In the genomic region with DNA sequence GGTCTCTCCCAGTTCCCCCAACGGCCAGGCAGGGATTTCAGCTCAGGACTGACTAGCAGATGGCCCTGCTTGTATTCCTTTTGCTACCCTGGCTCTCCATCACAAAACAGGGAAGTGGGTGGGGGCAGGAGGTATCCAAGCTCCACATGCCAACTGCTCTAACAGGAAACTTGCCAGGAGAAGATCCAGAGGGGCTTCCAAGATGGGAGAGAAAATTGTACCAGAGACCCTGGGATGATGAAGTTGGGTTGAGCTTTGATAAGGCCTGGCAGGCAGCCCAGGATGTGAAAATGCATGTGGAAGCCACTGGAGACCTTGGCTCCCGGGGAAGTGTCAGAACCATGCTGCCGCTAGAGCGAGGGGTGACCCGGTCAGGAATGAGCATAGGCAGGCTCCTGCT, we compare ENCODE assay signal across 16 mouse cellular contexts. TPM values are rescaled to one million over a fixed set of nuclear protein-coding genes. Genes with fewer than 3 reads are reported as not detected.
DNase-seq lines count a peak whose midpoint lies in the region; ATAC-seq and TF ChIP-seq lines count a peak whose summit lies in the region.
"Had no signal": no experiment of that assay in that cellular context is flagged by ENCODE, and none has a peak within 500 bp of the region (broad histone marks: within the 10 kb centered on the region; RNA-seq: fewer than 3 reads in every experiment).

No protein-coding gene starts in this region.

- no peak for ATAC-seq in kidney, embryonic 14.5 days (ENCODE audit: low FRiP score, low TSS enrichment)
- no peak for ATAC-seq in neural tube, embryonic 13.5 days (ENCODE audit: low read depth)
- ATAC-seq in neural tube, embryonic 15.5 days (ENCODE audit: low FRiP score), result no peak
- no peak for ATAC-seq in limb, embryonic 14.5 days (ENCODE audit: low FRiP score, low read depth)
- no peak for ATAC-seq in lung, postnatal 0 days

- TF ChIP-seq EP300 in lung, postnatal 0 days (IDR thresholded peaks at IDR 0.05), result no peak

- no peak overlapping the region for H3K4me3 ChIP-seq in kidney, embryonic 14.5 days (ENCODE audit: low read length)
- no peak overlapping the region for H3K4me3 ChIP-seq in neural tube, embryonic 13.5 days
- H3K4me3 ChIP-seq in neural tube, embryonic 15.5 days (replicated peaks), result no peak overlapping the region
- no peak overlapping the region for H3K4me3 ChIP-seq in limb, embryonic 14.5 days (replicated peaks; ENCODE audit: low read length)
- H3K4me3 ChIP-seq in lung, postnatal 0 days (ENCODE audit: low read depth, low read length), result no peak overlapping the region
- H3K4me3 ChIP-seq: stomach, embryonic 15.5 days had no signal

- no peak overlapping the region for H3K4me2 ChIP-seq in kidney, embryonic 14.5 days (replicated peaks; ENCODE audit: low read depth, low read length)
- no peak overlapping the region for H3K4me2 ChIP-seq in neural tube, embryonic 13.5 days
- H3K4me2 ChIP-seq in neural tube, embryonic 15.5 days, result no peak overlapping the region
- no peak overlapping the region for H3K4me2 ChIP-seq in limb, embryonic 14.5 days (replicated peaks; ENCODE audit: low read depth, low read length, severe bottlenecking)
- no peak overlapping the region for H3K4me2 ChIP-seq in lung, postnatal 0 days (replicated peaks; ENCODE audit: low read depth, low read length)
- H3K4me2 ChIP-seq: stomach, embryonic 15.5 days had no signal

- TF ChIP-seq POLR2A in limb, embryonic 14.5 days (IDR thresholded peaks at IDR 0.05; ENCODE audit: borderline replicate concordance, extremely low read depth, insufficient read depth, insufficient read length), result no peak

- H3K27ac ChIP-seq in kidney, embryonic 14.5 days (ENCODE audit: low read depth, low read length), result peak overlapping the region; percentile 11; the same call in 1 of the 2 replicates
- H3K27ac ChIP-seq in neural tube, embryonic 13.5 days (replicated peaks), result 0 out of 2 replicates have a peak overlapping the region, but pooled peaks have one; percentile 9
- H3K27ac ChIP-seq in neural tube, embryonic 15.5 days (replicated peaks), result no peak overlapping the region
- 0 out of 2 replicates have a peak overlapping the region, but pooled peaks have one; percentile 2 for H3K27ac ChIP-seq in limb, embryonic 14.5 days (replicated peaks; ENCODE audit: low read depth, low read length)
- no peak overlapping the region for H3K27ac ChIP-seq in lung, postnatal 0 days (ENCODE audit: low read length)
- H3K27ac ChIP-seq: liver, embryonic 14.5 days; macrophage; stomach, embryonic 15.5 days had no signal

- peak; percentile 51 to 54 for DNase-seq in cerebellum, postnatal 14 days
- DNase-seq in cerebellum, adult 9-10 months, result no peak
- DNase-seq in kidney, postnatal 25 days, result no peak
- DNase-seq in limb, embryonic 14.5 days (ENCODE audit: low spot score), result no peak
- DNase-seq in lung, postnatal 0 days (ENCODE audit: low spot score), result no peak
- DNase-seq: cerebellum, postnatal 36 days; kidney, adult 9 months; layer of hippocampus, postnatal 36 days; right cerebral cortex, postnatal 4 days; thymus, postnatal 25 days had no signal

- WGBS in kidney, embryonic 14.5 days, result 36% methylated on average over 5 of the region's 5 CpGs
- WGBS in neural tube, embryonic 13.5 days, result 43% methylated on average over 5 of the region's 5 CpGs
- WGBS in neural tube, embryonic 15.5 days, result 43% methylated on average over 5 of the region's 5 CpGs
- WGBS in limb, embryonic 14.5 days, result 7% methylated on average over 5 of the region's 5 CpGs
- 36% methylated on average over 5 of the region's 5 CpGs for WGBS in lung, postnatal 0 days

- H3K27me3 ChIP-seq in kidney, embryonic 14.5 days (ENCODE audit: control insufficient read depth, insufficient read depth, low read length), result no peaks in the 10 kb centered on the region
- 0 out of 2 replicates have a peak, but pooled peaks cover 10% of the 10 kb centered on the region for H3K27me3 ChIP-seq in neural tube, embryonic 13.5 days
- no peaks in the 10 kb centered on the region; the same call in 1 of the 2 replicates for H3K27me3 ChIP-seq in neural tube, embryonic 15.5 days (replicated peaks)
- H3K27me3 ChIP-seq in limb, embryonic 14.5 days (ENCODE audit: control insufficient read depth, insufficient read depth, low read length), result no peaks in the 10 kb centered on the region
- H3K27me3 ChIP-seq in lung, postnatal 0 days (replicated peaks; ENCODE audit: insufficient read depth, low read length), result peaks cover 8% of the 10 kb centered on the region; the same call in 1 of the 2 replicates

- H3K36me3 ChIP-seq in kidney, embryonic 14.5 days (ENCODE audit: control insufficient read depth, insufficient read depth, low read length), result no peaks in the 10 kb centered on the region
- H3K36me3 ChIP-seq in neural tube, embryonic 13.5 days, result no peaks in the 10 kb centered on the region
- no peaks in the 10 kb centered on the region for H3K36me3 ChIP-seq in neural tube, embryonic 15.5 days
- H3K36me3 ChIP-seq in limb, embryonic 14.5 days (ENCODE audit: control insufficient read depth, insufficient read depth, low read length), result no peaks in the 10 kb centered on the region
- no peaks in the 10 kb centered on the region for H3K36me3 ChIP-seq in lung, postnatal 0 days (ENCODE audit: insufficient read depth, low read length)
- H3K36me3 ChIP-seq: stomach, embryonic 15.5 days had no signal

- H3K9me3 ChIP-seq in kidney, embryonic 14.5 days (ENCODE audit: control insufficient read depth, low read length), result no peaks in the 10 kb centered on the region
- H3K9me3 ChIP-seq in neural tube, embryonic 13.5 days, result no peaks in the 10 kb centered on the region
- no peaks in the 10 kb centered on the region for H3K9me3 ChIP-seq in neural tube, embryonic 15.5 days (replicated peaks)
- H3K9me3 ChIP-seq in limb, embryonic 14.5 days (ENCODE audit: control insufficient read depth, low read length), result no peaks in the 10 kb centered on the region
- no peaks in the 10 kb centered on the region for H3K9me3 ChIP-seq in lung, postnatal 0 days (ENCODE audit: low read length)
- H3K9me3 ChIP-seq: stomach, embryonic 15.5 days had no signal

- H3K4me1 ChIP-seq in kidney, embryonic 14.5 days (ENCODE audit: control insufficient read depth, insufficient read depth, low read length), result peaks cover 11% of the 10 kb centered on the region
- peaks cover 33% of the 10 kb centered on the region for H3K4me1 ChIP-seq in neural tube, embryonic 13.5 days (replicated peaks)
- peaks cover 23% of the 10 kb centered on the region for H3K4me1 ChIP-seq in neural tube, embryonic 15.5 days
- peaks cover 10% of the 10 kb centered on the region for H3K4me1 ChIP-seq in limb, embryonic 14.5 days (ENCODE audit: control insufficient read depth, insufficient read depth, low read length)
- H3K4me1 ChIP-seq in lung, postnatal 0 days (ENCODE audit: insufficient read depth, low read depth, low read length), result no peaks in the 10 kb centered on the region

- TF ChIP-seq CTCF in lung, postnatal 0 days (IDR thresholded peaks at IDR 0.05), result no peak

- no peak overlapping the region for H3K9ac ChIP-seq in kidney, embryonic 14.5 days (ENCODE audit: low read depth, low read length)
- no peak overlapping the region for H3K9ac ChIP-seq in neural tube, embryonic 13.5 days
- no peak overlapping the region for H3K9ac ChIP-seq in neural tube, embryonic 15.5 days (replicated peaks)
- no peak overlapping the region for H3K9ac ChIP-seq in limb, embryonic 14.5 days (ENCODE audit: low read depth, low read length, severe bottlenecking)
- no peak overlapping the region for H3K9ac ChIP-seq in lung, postnatal 0 days (replicated peaks; ENCODE audit: low read depth)
- H3K9ac ChIP-seq: liver, embryonic 14.5 days; stomach, embryonic 15.5 days had no signal

RNA-seq across cellular contexts. Expression of a gene that starts 5.7 kb away (rescaled TPM):
- polyA plus RNA-seq in kidney, embryonic 14.5 days (2014; fragmentation: Nextera tagmentation; extraction: Ambion mirVana), result 20.5 and 31.3 TPM in 2 replicates
- 5.2 and 5.6 TPM in 2 replicates for polyA plus RNA-seq in neural tube, embryonic 13.5 days (2015; fragmentation: Nextera tagmentation; extraction: Ambion mirVana)
- 3.6 and 4.6 TPM in 2 replicates for polyA plus RNA-seq in neural tube, embryonic 15.5 days (2015; fragmentation: Nextera tagmentation; extraction: Ambion mirVana)
- polyA plus RNA-seq in limb, embryonic 14.5 days (2012; rRNA removed), result 31.6 and 38.9 TPM in 2 replicates
- polyA plus RNA-seq in limb, embryonic 14.5 days (2014; fragmentation: Nextera tagmentation; extraction: Ambion mirVana), result 10.5 and 11.3 TPM in 2 replicates
- 0.27 and 0.30 TPM in 2 replicates for polyA plus RNA-seq in lung, postnatal 0 days (2015; fragmentation: Nextera tagmentation; extraction: Ambion mirVana)

RNA-seq across cellular contexts. Expression of a gene that starts 40.7 kb away (rescaled TPM):
- polyA plus RNA-seq in kidney, embryonic 14.5 days (2014; fragmentation: Nextera tagmentation; extraction: Ambion mirVana), result 38.0 and 39.7 TPM in 2 replicates
- polyA plus RNA-seq in neural tube, embryonic 13.5 days (2015; fragmentation: Nextera tagmentation; extraction: Ambion mirVana), result 41.4 and 46.0 TPM in 2 replicates
- 41.5 and 43.8 TPM in 2 replicates for polyA plus RNA-seq in neural tube, embryonic 15.5 days (2015; fragmentation: Nextera tagmentation; extraction: Ambion mirVana)
- polyA plus RNA-seq in limb, embryonic 14.5 days (2012; rRNA removed), result 79.1 and 97.1 TPM in 2 replicates
- 37.5 and 37.7 TPM in 2 replicates for polyA plus RNA-seq in limb, embryonic 14.5 days (2014; fragmentation: Nextera tagmentation; extraction: Ambion mirVana)
- 18.7 and 20.2 TPM in 2 replicates for polyA plus RNA-seq in lung, postnatal 0 days (2015; fragmentation: Nextera tagmentation; extraction: Ambion mirVana)

RNA-seq across cellular contexts. Expression of a gene that starts 55.8 kb away (rescaled TPM):
- 4.9 and 5.8 TPM in 2 replicates for polyA plus RNA-seq in kidney, embryonic 14.5 days (2014; fragmentation: Nextera tagmentation; extraction: Ambion mirVana)
- 1.5 and 2.5 TPM in 2 replicates for polyA plus RNA-seq in neural tube, embryonic 13.5 days (2015; fragmentation: Nextera tagmentation; extraction: Ambion mirVana)
- 1.4 and 1.8 TPM in 2 replicates for polyA plus RNA-seq in neural tube, embryonic 15.5 days (2015; fragmentation: Nextera tagmentation; extraction: Ambion mirVana)
- 2.8 and 3.6 TPM in 2 replicates for polyA plus RNA-seq in limb, embryonic 14.5 days (2012; rRNA removed)
- 0.70 and 1.0 TPM in 2 replicates for polyA plus RNA-seq in limb, embryonic 14.5 days (2014; fragmentation: Nextera tagmentation; extraction: Ambion mirVana)
- polyA plus RNA-seq in lung, postnatal 0 days (2015; fragmentation: Nextera tagmentation; extraction: Ambion mirVana), result 6.0 and 7.1 TPM in 2 replicates
- polyA plus RNA-seq: macrophage had no signal

Comparison
In these comparisons a context has a peak if more than half of its experiments do, and no peak if none do; other contexts are left out.
1. DNase-seq: peak in cerebellum, postnatal 14 days (2 of 2); none in cerebellum, adult 9-10 months (single experiment), kidney, postnatal 25 days (0 of 2), limb, embryonic 14.5 days (single experiment) and lung, postnatal 0 days (single experiment).
2. H3K27ac ChIP-seq: peak in kidney, embryonic 14.5 days (single experiment), neural tube, embryonic 13.5 days (single experiment) and limb, embryonic 14.5 days (single experiment); none in neural tube, embryonic 15.5 days (single experiment) and lung, postnatal 0 days (single experiment).